Mouse (Mus musculus) C2C12 (cell line): ENCODE results near the gene Eps8. TPM values are rescaled to one million over a fixed set of nuclear protein-coding genes. Genes with fewer than 3 reads are reported as not detected.
A peak's percentile ranks its signal among the peaks of the same experiment; 100 is the strongest.

Experiments used
- H3K27me3 ChIP-seq: one replicate; pipeline ENCODE4 v1.6.1; 2011; ENCODE audit not compliant: control insufficient read depth, insufficient read depth, insufficient read length
- H3K36me3 ChIP-seq: one replicate; pipeline ENCODE4 v1.6.1; 2011; ENCODE audit not compliant: control insufficient read depth, insufficient read depth
- H3K4me3 ChIP-seq: one replicate; pipeline ENCODE4 v1.5.1; 2011; ENCODE audit warnings: mild to moderate bottlenecking, control low read depth; ENCODE audit not compliant: poor library complexity, insufficient read depth, severe bottlenecking
- H3K79me2 ChIP-seq: one replicate; pipeline ENCODE4 v1.6.1; 2011; ENCODE audit not compliant: control insufficient read depth, insufficient read depth
- H3K79me3 ChIP-seq: one replicate; pipeline ENCODE4 v1.6.1; 2011; ENCODE audit warnings: low read depth, control low read depth
- H3ac ChIP-seq: one replicate; pipeline ENCODE3; 2011; ENCODE audit warnings: low read depth; ENCODE audit not compliant: control insufficient read depth, insufficient read length
- CEBPB ChIP-seq: IDR thresholded peaks from one replicate; pipeline ENCODE4 v1.6.1; 2011; ENCODE audit warnings: low read depth, mild to moderate bottlenecking, control low read depth, moderate library complexity
- CTCF ChIP-seq: IDR thresholded peaks from one replicate; pipeline ENCODE4 v1.5.1; 2011; ENCODE audit not compliant: control insufficient read depth, insufficient read depth, insufficient read length
- FOSL1 ChIP-seq: IDR thresholded peaks from one replicate; pipeline ENCODE4 v1.8.0; 2011; ENCODE audit warnings: mild to moderate bottlenecking, low read length; ENCODE audit not compliant: poor library complexity, insufficient read depth, severe bottlenecking
- MAX ChIP-seq: IDR thresholded peaks from one replicate; pipeline ENCODE4 v1.6.1; 2011; ENCODE audit warnings: mild to moderate bottlenecking, control low read depth
- MYOD1 ChIP-seq: IDR thresholded peaks from one replicate; pipeline ENCODE4 v1.6.1; 2011; ENCODE audit warnings: low read depth; ENCODE audit not compliant: control insufficient read depth, insufficient read length
- MYOG ChIP-seq: IDR thresholded peaks from one replicate; pipeline ENCODE4 v1.6.1; 2011; ENCODE audit not compliant: control insufficient read depth, insufficient read length; ENCODE audit errors: extremely low read depth
- USF1 ChIP-seq: IDR thresholded peaks from one replicate; pipeline ENCODE4 v1.6.1; 2011; ENCODE audit warnings: low read depth, mild to moderate bottlenecking, control low read depth, moderate library complexity
- polyA plus RNA-seq: library from polyadenylated mRNA; unstranded; fragments of >200 nt; fragmentation: generic; extraction: Trizol; gene quantifications from one replicate; pipeline ENCODE4 v1.2.1, GENCODE M21; 2012; ENCODE audit warnings: missing spikeins

Gene Eps8
- polyA plus RNA-seq, 1 experiment = 59.9 TPM

DNA sequence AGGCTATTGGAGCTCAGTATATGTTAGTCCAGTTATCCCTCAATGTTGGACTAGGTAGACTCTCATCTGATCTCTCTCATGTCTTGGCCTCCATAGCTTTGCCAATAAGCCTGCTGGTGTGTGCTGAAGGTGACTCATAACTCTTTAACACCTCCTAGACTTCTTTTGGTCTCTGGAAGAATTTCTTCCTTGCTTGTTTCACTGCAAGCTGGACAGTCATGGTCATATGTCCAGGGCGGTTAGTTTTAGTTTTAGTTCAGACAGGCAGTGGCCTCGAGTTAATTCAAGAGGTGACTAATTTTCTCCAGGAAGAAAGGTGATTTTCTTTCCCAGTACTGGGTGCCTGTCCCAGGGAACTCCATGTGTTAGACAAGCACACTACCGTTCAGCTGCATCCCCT lies 33.4 kb upstream of the Eps8 start:
- no peak for TF ChIP-seq USF1
- Histone ChIP-seq H3K36me3 (no peaks in the 10 kb centered on the region), H3ac (no peak overlapping the region)

DNA sequence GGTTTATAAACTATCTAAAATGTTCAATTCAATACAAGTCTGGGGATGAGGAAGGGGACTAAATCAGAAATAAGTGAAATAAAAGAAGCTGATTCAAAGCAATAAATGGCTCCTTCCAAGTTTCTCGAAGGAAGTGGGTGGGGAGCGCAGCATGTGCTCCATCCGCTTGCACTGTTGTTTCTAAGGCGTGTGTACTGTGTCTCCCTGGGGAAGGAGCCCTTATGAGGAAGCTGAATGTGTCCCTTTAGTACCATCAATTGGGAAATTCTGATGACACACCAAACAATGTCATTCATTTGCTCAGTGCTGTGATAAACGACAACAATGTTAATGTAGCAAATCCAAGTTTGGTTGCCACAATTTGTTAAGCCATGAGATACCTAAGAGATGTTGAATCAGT lies 33.0 kb upstream of the Eps8 start:
- no peak overlapping the region for H3K4me3 ChIP-seq
- no peaks in the 10 kb centered on the region for H3K79me3 ChIP-seq
- TF ChIP-seq CEBPB (no peak), MAX (no peak), CTCF (no peak), MYOD1 (no peak), FOSL1 (no peak), USF1 (no peak)
- no peaks in the 10 kb centered on the region for H3K36me3 ChIP-seq
- H3K79me2 ChIP-seq = no peaks in the 10 kb centered on the region
- no peak overlapping the region for H3ac ChIP-seq
- H3K27me3 ChIP-seq = no peaks in the 10 kb centered on the region

More for the DNA sequence above, 33.4 kb upstream of the Eps8 start:
- no peaks in the 10 kb centered on the region for H3K79me3 ChIP-seq
- H3K27me3 ChIP-seq = no peaks in the 10 kb centered on the region
- H3K4me3 ChIP-seq = no peak overlapping the region
- no peaks in the 10 kb centered on the region for H3K79me2 ChIP-seq

DNA sequence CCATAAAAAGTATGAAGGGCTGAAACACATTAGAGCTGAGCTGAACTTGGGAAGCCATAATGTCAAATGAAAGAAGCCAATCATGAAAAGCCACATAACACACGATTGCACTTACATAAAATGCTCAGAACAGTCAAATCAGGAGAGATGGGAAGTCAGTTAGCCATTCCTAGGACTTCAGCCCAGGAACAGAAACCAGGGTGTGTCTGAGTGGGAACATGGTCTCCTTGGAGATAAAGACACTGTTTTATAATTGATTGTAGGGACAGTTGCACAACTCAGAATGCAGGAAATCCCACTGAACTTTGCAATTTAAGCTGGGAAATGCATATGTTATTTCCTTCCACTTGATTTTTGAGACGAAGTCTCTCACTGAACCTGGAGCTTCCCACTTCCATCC lies 28.0 kb upstream of the Eps8 start:
- H3K27me3 ChIP-seq = no peaks in the 10 kb centered on the region
- no peak overlapping the region for H3ac ChIP-seq
- no peaks in the 10 kb centered on the region for H3K79me2 ChIP-seq
- H3K79me3 ChIP-seq = no peaks in the 10 kb centered on the region
- no peak overlapping the region for H3K4me3 ChIP-seq
- no peaks in the 10 kb centered on the region for H3K36me3 ChIP-seq
- TF ChIP-seq CEBPB = no peak
- TF ChIP-seq FOSL1 = no peak
- no peak for TF ChIP-seq MYOD1
- no peak for TF ChIP-seq MYOG
- TF ChIP-seq MAX = no peak
- no peak for TF ChIP-seq CTCF
- no peak for TF ChIP-seq USF1

DNA sequence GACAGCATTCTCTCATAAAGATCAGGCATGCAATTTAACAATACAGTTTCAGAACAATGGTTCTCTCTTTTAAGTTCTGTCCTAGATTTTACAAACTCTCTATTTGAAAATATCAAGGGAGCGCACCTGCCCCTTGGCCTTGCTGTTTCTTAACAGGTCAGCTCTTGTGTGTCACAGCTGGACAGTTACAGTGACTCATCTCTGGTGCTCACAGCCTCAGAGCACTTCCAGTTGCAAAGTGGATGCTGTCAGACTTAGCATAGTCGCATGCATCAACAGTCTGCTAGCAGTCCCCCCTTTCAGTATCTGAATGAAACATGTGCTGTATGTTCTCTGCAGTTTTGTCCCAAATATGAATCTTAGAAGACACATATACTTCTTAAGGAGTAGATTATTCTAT lies 26.3 kb upstream of the Eps8 start:
- Histone ChIP-seq H3K4me3 (no peak overlapping the region), H3K27me3 (no peaks in the 10 kb centered on the region), H3ac (no peak overlapping the region), H3K79me3 (no peaks in the 10 kb centered on the region), H3K79me2 (no peaks in the 10 kb centered on the region), H3K36me3 (no peaks in the 10 kb centered on the region)
- no peak for TF ChIP-seq FOSL1
- TF ChIP-seq CEBPB = no peak
- TF ChIP-seq MYOG = no peak
- no peak for TF ChIP-seq USF1
- peak; percentile 10 for TF ChIP-seq MYOD1

DNA sequence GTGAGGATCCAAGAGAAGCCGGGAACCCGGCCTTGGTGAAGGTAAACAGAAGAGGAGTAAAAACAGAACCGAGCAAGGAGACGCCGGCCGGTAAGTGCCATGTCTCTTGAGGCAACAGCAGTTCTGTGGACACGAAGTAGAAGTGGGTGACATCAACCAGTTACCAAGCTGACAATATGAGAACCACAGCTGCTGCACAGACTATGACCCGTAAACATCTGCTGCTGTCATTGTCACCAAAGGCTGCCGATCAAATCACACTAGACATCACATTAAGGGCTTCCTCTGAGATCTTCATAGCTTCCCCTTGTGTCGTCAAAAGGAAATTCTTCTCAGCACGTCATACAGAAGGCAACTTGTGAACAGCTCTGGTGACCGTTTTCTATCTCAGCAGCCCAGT lies 21.9 kb upstream of the Eps8 start:
- Histone ChIP-seq H3K4me3 (no peak overlapping the region), H3K27me3 (no peaks in the 10 kb centered on the region), H3K79me2 (no peaks in the 10 kb centered on the region), H3K36me3 (no peaks in the 10 kb centered on the region), H3ac (no peak overlapping the region), H3K79me3 (no peaks in the 10 kb centered on the region)
- TF ChIP-seq MYOD1 = no peak
- TF ChIP-seq USF1 = no peak
- no peak for TF ChIP-seq CEBPB
- TF ChIP-seq FOSL1 = no peak
- TF ChIP-seq MYOG = no peak
- TF ChIP-seq CTCF = no peak
- no peak for TF ChIP-seq MAX

DNA sequence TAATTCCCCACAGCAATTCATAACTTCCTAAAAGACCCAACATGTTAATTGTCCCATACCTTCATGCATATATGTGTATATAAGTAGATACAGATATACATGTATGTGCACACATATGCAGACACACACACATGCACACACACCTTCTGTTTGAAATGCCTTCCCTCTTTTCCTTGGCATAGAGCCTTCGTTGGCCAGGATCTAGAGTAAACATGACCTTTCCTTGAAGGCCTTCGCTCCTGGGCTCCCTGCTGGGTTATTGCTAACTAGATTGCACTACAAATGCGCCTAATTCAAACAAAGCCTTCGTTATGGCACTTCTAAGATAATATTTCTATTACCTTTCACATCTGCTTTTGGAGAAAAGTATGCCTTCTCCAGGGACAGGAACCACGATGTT lies 20.9 kb upstream of the Eps8 start:
- Histone ChIP-seq H3K36me3 (no peaks in the 10 kb centered on the region), H3ac (no peak overlapping the region), H3K4me3 (no peak overlapping the region), H3K79me3 (no peaks in the 10 kb centered on the region), H3K79me2 (no peaks in the 10 kb centered on the region), H3K27me3 (no peaks in the 10 kb centered on the region)
- no peak for TF ChIP-seq MAX
- no peak for TF ChIP-seq MYOG
- no peak for TF ChIP-seq MYOD1
- no peak for TF ChIP-seq CTCF
- TF ChIP-seq USF1 = no peak
- TF ChIP-seq CEBPB = no peak

DNA sequence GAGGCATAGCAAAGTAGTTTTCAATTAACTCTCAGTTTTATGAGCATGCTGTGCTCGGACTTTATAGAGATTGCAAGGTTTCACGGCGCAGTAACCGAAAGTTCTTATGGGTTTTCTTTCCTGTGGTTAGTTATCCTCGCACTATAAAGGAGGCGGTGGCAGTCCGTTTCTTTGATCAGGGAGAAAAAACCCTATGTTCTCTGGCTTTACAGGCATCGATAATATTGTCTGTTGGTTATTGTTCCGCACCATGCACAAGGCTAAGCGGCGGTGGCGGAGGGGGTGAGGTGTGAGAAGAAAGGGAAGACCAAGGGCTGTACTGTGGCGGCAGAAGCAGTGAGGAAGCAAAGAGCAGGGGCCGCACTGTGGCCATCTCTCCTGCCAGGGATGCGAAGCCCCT lies 18.6 kb upstream of the Eps8 start:
- TF ChIP-seq MAX = no peak
- no peak for TF ChIP-seq USF1
- TF ChIP-seq CTCF = no peak
- no peak for TF ChIP-seq FOSL1
- no peak for TF ChIP-seq CEBPB
- no peak for TF ChIP-seq MYOG
- TF ChIP-seq MYOD1 = no peak
- H3ac ChIP-seq = no peak overlapping the region
- H3K79me3 ChIP-seq = no peaks in the 10 kb centered on the region
- H3K4me3 ChIP-seq = no peak overlapping the region
- H3K27me3 ChIP-seq = no peaks in the 10 kb centered on the region
- H3K79me2 ChIP-seq = no peaks in the 10 kb centered on the region
- no peaks in the 10 kb centered on the region for H3K36me3 ChIP-seq
